Mouse (Mus musculus) Muller cell, postnatal 12 days (primary cell): ENCODE data around the gene Srrt.
"Not testable (repeated sequence)": the region's sequence is repeated elsewhere in the genome, so short reads cannot be mapped to it uniquely, and the experiment has no call there.

Experiments
- DNase-seq: peaks from one replicate; pipeline ENCODE4 v3.0.0-alpha.2; 2015; ENCODE audit errors: inconsistent ontology term

Gene Srrt

DNA sequence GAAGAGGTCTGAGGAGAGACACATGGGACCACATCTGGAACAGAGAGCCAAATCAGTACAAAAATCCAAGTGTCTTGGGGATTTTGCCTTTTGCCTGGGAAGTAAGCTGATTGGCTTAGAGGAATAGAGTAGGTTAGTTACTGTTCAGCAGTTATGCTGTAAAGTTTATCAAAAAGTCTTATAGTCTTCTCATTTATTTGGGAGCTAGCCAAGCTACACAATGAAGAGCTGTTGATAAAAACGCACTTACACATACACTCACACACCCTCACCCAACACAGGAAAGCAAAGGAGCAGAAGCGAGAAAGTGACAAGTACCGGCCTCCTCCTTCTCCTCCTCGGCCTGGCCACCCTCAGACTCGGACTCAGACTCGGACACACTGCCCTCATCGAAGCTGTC is 8.2 kb downstream of the Srrt start:
- no peak for DNase-seq

GRCm38 (mm10) chr5:137297126-137297525 is 10.3 kb downstream of the Srrt start:
- no peak for DNase-seq

GRCm38 (mm10) chr5:137295712-137296111 is 11.8 kb downstream of the Srrt start:
- DNase-seq: no peak

- DNase-seq: no peak
Measured at GRCm38 (mm10) chr5:137295296-137295695, 12.2 kb downstream of the Srrt start.

GRCm38 (mm10) chr5:137294744-137295093 is 12.8 kb downstream of the Srrt start:
- no peak for DNase-seq

- peak; percentile 97 for DNase-seq
Measured at GRCm38 (mm10) chr5:137293839-137294743, 13.4 kb downstream of the Srrt start, which contains the start of gene Ufsp1. Ufsp1 (plus strand) TSS chr5:137294629.

DNA sequence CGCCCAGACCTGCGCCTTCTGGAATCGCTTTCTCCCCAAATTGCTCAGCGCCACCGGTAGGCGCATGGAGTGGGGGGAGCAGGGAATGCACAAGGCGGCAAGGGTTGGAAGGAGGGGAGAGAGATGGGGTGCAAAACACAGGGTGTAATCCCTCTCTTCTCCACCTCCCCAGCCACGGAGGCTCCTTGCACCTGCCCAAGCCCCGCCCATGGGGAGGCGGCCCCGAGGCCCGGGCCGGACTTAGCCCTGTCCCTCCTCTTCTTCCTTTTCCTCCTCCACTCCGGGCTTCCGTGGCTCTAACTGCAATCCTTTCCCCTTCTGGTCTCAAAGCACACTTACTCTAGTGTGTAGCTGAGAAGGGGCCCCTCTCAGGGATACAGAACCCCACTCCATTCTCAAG is 14.2 kb downstream of the Srrt start:
- peak; percentile 83 for DNase-seq

- no peak for DNase-seq
Measured at GRCm38 (mm10) chr5:137291381-137291926, 16.0 kb downstream of the Srrt start.

DNA sequence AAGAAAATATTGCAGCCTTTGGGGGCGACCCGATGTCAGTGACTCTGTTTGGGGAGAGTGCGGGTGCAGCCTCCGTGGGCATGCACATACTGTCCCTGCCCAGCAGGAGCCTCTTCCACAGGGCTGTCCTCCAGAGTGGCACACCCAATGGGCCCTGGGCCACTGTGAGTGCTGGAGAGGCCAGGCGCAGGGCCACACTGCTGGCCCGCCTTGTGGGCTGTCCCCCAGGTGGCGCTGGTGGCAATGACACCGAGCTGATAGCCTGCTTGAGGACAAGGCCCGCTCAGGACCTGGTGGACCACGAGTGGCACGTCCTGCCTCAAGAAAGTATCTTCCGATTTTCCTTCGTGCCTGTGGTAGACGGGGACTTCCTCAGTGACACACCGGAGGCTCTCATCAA is 16.8 kb downstream of the Srrt start:
- DNase-seq: peak; percentile 37

- DNase-seq: no peak
Measured at GRCm38 (mm10) chr5:137289591-137290365, 17.7 kb downstream of the Srrt start.

DNA sequence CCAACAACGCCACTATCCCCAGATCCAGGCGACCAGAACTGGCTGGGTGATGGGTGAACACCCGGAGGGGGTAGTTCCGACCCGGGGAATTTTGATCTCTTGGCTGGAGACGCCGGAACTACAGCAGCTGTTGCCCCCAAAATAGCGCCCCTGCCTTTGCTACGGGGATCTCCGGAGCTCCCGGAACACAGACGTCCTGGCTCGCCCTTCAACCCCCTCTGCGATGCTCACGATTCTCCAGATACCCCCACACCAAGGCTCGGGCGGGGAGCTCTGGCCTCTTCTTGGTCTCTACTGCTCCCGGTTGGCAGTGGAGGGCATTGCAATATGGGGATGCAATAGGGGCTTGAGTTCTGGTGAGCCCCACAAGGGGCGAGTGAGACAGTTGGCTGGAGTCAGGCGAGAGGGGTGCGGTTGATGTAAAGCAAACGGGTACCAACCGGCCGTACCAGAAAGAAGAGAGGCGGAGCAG is 18.4 kb downstream of the Srrt start:
- peak; percentile 29 for DNase-seq

GRCm38 (mm10) chr5:137287953-137288743 is 19.3 kb downstream of the Srrt start:
- peak; percentile 24 for DNase-seq

DNA sequence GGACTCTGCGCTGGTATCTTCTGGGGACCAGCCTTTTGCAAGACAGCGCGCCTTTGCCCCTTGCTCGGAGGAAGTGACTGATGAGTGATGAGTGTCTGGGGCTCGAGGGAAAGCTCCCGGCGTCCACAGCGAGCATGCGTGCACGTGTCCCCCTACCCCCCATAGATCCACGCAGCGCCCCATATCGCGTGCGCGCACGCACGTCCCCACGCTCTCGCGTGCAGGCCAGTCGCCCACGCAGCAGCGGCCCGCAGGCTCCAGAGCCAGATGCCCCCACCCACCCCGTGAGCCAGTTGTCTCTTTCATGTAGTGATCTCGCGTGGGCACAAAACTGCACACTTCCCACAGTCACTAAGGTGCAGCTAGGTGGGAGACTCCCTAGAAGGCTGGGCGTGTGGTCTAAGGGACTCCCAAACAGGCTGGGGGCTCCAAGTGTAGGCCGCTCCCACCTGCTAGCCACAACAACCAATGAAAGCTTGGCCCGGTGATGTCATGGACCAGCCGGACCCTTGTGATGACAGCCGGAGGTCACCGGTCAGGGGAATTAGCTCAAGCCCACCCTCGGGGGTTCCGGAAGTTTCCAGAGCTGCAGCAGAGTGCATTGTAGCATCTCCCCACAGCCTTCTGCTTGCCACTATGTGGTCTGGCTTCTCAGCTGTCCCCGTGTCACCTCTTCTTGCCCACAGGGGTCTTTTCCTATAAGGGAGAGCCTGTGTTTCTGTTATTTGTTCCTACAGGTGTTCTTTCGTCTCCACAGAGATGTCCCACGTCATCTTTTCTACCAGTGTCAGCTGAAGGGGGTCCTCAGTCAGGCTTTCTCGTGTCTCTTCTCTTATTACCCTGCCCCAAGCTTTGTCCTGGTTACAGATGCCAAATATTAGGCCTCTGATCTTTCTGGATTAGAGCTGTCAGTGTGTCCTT is 20.2 kb downstream of the Srrt start, which contains the start of gene Ache:
Gene Ache, plus strand, starts transcription at position 488 of the 921 bp plus-strand sequence.
- peak; percentile 21 for DNase-seq

DNA sequence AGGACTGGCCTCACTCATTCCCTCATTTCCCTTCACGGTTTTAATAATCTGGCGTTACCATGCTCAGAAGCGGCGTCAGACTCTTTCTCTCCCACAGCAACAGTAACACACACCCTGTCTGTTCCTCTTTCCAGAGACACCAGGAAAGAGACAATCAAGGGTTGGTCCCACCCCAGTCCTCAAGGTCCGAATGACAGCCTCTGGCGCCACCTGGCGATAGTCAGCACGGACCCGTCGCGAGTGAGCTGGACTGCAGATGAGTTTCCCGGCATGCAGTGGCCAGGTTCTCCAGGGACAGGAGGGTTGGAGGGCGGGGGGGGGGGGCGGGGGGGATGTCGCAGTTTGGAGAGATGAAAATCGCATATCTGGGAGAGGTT is 20.8 kb downstream of the Srrt start:
- DNase-seq: peak; percentile 81

GRCm38 (mm10) chr5:137285986-137286385 is 21.5 kb downstream of the Srrt start:
- no peak for DNase-seq

- no peak for DNase-seq
Measured at GRCm38 (mm10) chr5:137285045-137285444, 22.4 kb downstream of the Srrt start.

DNA sequence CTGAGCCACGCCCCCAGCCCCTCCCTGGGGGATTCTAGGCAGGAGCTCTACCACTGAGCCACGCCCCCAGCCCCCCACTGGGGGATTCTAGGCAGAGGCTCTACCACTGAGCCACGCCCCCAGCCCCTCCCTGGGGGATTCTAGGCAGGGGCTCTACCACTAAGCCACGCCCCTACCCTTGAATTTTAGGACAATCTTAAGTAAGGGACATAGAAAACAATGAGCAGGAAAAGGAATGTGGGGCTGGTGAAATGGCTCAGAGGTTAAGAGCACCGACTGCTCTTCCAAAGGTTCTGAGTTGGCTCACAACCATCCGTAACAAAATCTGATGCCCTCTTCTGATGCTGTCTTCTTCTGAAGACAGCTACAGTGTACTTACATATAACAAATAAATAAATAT is 23.1 kb downstream of the Srrt start:
- not testable (repeated sequence) for DNase-seq

DNA sequence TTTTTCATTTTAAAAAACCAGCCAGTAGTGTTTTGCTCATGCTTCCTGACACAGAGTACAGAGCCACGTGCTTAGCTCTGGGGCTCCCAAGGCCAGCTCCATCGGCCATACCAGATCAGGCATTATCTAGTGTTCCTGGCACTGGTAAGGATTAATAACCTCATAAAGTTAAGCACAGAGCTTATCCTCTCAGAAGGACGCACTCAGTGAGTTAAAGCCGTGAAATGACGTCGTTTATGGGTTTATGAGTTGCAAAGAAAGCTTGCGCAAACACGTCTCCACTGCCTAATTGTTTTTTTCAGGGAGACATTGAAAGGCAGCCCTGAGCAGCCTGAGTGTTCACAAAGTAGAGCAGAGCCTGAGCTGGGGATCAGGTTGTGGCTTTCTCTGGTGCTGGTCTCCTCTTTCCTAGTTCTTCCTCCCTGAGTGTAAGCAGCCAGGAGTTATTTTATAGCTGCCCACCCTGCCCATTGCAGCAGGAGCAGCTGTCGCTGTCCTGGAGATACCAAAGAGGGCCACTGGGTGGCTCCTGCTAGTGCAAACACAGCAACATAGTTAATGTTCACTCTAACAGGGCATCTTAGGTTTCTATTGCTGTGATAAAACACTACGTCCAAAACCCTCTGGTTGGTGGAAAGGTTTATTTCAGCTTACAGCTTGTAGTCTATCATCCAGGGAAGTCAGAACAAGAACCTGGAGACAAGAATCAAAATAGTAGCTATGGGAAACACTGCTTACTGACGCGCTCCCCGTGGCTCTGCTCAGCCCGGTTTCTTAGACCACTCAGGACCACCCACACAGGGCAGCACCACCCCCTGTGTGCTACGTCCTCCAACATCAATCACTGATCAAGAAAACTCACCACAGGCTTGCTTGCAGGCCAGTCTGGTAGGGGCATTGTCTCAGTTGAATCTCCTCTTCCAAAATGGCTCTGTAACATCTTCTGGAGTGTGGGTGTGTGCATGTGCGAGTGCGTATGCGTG is 29.8 kb downstream of the Srrt start:
- DNase-seq: no peak
